Mouse (Mus musculus): ENCODE measurements around the gene Ppox. TPM values are rescaled to one million over a fixed set of nuclear protein-coding genes. Genes with fewer than 3 reads are reported as not detected.

Gene Ppox
- polyA plus RNA-seq, 1 experiment from 2014 or later: 42.7 TPM

DNA sequence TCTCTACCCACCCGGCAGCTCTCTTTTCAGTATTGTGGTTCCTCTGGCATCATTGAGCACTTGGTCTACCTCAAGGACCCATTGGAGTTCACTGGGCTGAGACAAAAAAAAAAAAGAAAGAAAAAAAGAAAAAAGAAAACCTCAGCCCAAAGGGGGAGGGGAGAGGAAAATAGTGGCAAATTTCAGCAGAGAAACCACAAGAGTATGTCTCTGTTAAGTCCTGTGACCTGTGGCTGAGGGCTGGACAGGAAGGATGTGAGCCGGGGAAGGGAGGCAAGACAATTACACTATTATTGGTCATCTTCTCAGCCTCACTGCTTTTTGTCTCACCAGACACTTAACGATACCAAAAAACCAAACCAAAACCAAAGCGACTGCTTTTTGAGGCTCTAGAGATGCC, 49.1 kb downstream of the Ppox start:
- H3K27ac ChIP-seq (ENCODE audit: low read depth, low read length): no peak overlapping the region
- ATAC-seq: no peak
- H3K9me3 ChIP-seq (ENCODE audit: control insufficient read depth, low read length): no peaks in the 10 kb centered on the region
- H3K9ac ChIP-seq (ENCODE audit: low read depth, low read length): no peak overlapping the region
- 75% methylated on average over 4 of the region's 4 CpGs for WGBS
- no peaks in the 10 kb centered on the region for H3K4me1 ChIP-seq (ENCODE audit: control insufficient read depth, insufficient read depth, low read depth, low read length)
- no peaks in the 10 kb centered on the region for H3K27me3 ChIP-seq (replicated peaks; ENCODE audit: control insufficient read depth, insufficient read depth, low read length)
- H3K36me3 ChIP-seq (ENCODE audit: control insufficient read depth, insufficient read depth, low read length): peaks cover 24% of the 10 kb centered on the region
- H3K4me2 ChIP-seq (ENCODE audit: low read length): no peak overlapping the region
- no peak overlapping the region for H3K4me3 ChIP-seq (ENCODE audit: low read length)

DNA sequence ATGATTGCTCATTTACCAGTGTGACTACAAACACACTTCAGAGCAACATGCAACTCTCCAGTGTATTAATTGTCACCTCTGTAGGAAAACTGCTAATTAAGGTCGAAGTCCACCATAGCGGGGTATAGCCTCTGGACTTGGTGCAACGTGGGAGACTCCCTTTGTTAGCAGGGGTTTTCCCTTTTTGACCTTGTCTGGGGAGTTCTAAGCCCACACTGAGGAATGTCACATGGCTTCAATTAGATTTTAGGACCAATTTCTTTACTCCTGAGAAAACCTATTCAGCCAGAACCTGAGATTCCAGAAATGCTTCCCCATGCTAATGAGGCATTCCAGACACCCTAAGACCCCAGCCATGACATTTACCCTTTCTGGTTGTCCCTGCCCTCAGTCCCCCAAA, 50.8 kb downstream of the Ppox start:
- H3K27ac ChIP-seq (ENCODE audit: low read depth, low read length): no peak overlapping the region
- no peak for ATAC-seq
- H3K27me3 ChIP-seq (replicated peaks; ENCODE audit: control insufficient read depth, insufficient read depth, low read length): no peaks in the 10 kb centered on the region
- no peaks in the 10 kb centered on the region for H3K9me3 ChIP-seq (ENCODE audit: control insufficient read depth, low read length)
- no peak overlapping the region for H3K4me2 ChIP-seq (ENCODE audit: low read length)
- no peak overlapping the region for H3K4me3 ChIP-seq (ENCODE audit: low read length)
- H3K9ac ChIP-seq (ENCODE audit: low read depth, low read length): no peak overlapping the region
- peaks cover 12% of the 10 kb centered on the region for H3K36me3 ChIP-seq (ENCODE audit: control insufficient read depth, insufficient read depth, low read length)
- H3K4me1 ChIP-seq (ENCODE audit: control insufficient read depth, insufficient read depth, low read depth, low read length): no peaks in the 10 kb centered on the region
- 62% methylated on average over 3 of the region's 3 CpGs for WGBS

DNA sequence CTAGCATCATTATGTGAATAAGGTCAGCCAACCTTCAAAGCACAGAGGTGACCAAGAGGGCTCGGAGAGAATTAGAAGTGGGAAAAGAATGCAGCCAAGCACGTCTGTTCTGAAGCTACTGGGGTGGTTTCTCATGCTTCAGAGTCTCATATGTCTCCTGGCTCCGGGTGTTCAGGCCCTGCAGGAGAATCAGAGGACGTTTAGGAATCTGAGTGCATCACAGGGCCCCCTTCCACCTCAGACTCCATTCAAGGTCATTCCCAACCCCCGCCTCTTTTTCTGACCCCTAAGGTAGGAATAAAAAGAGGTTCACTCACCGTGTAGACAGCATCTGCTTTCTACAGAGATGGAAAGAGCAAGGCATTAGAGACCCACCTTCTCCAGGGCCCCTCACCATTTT, 51.2 kb downstream of the Ppox start:
- WGBS: 52% methylated on average over 6 of the region's 6 CpGs
- H3K9ac ChIP-seq (ENCODE audit: low read depth, low read length): no peak overlapping the region
- ATAC-seq: no peak

DNA sequence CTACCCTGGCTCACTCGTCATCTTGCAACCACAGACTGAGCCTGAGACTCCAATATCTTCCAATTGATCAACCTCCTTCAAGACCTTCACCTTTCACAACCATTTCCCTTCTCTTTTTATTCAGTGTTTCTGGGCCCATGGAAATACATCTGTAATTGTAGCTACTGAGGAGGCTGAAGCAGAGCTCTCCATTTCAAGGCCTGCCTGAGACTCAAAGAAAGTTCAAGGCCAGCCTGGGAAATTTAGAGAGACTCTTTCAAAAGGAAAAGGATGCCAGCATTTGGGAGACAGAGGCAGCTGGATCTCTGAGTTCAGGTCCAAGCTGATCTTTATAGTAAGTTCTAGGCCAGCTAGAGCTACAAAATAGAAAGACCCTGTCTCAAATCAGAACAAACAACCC, 53.1 kb downstream of the Ppox start:
- H3K4me1 ChIP-seq (ENCODE audit: control insufficient read depth, insufficient read depth, low read depth, low read length): no peaks in the 10 kb centered on the region
- no peaks in the 10 kb centered on the region for H3K27me3 ChIP-seq (replicated peaks; ENCODE audit: control insufficient read depth, insufficient read depth, low read length)
- H3K9me3 ChIP-seq (ENCODE audit: control insufficient read depth, low read length): no peaks in the 10 kb centered on the region
- no peak overlapping the region for H3K4me2 ChIP-seq (ENCODE audit: low read length)
- H3K4me3 ChIP-seq (ENCODE audit: low read length): no peak overlapping the region
- H3K9ac ChIP-seq (ENCODE audit: low read depth, low read length): no peak overlapping the region
- no peaks in the 10 kb centered on the region for H3K36me3 ChIP-seq (ENCODE audit: control insufficient read depth, insufficient read depth, low read length)
- no peak overlapping the region for H3K27ac ChIP-seq (ENCODE audit: low read depth, low read length)
- no peak for ATAC-seq
- WGBS: 89% methylated on average over 1 of the region's 1 CpGs

More for the DNA sequence above, 51.2 kb downstream of the Ppox start:
- H3K27ac ChIP-seq (ENCODE audit: low read depth, low read length): no peak overlapping the region
- H3K9me3 ChIP-seq (ENCODE audit: control insufficient read depth, low read length): no peaks in the 10 kb centered on the region
- no peak overlapping the region for H3K4me2 ChIP-seq (ENCODE audit: low read length)
- peaks cover 8% of the 10 kb centered on the region for H3K36me3 ChIP-seq (ENCODE audit: control insufficient read depth, insufficient read depth, low read length)
- no peaks in the 10 kb centered on the region for H3K27me3 ChIP-seq (replicated peaks; ENCODE audit: control insufficient read depth, insufficient read depth, low read length)
- H3K4me3 ChIP-seq (ENCODE audit: low read length): no peak overlapping the region
- H3K4me1 ChIP-seq (ENCODE audit: control insufficient read depth, insufficient read depth, low read depth, low read length): no peaks in the 10 kb centered on the region

DNA sequence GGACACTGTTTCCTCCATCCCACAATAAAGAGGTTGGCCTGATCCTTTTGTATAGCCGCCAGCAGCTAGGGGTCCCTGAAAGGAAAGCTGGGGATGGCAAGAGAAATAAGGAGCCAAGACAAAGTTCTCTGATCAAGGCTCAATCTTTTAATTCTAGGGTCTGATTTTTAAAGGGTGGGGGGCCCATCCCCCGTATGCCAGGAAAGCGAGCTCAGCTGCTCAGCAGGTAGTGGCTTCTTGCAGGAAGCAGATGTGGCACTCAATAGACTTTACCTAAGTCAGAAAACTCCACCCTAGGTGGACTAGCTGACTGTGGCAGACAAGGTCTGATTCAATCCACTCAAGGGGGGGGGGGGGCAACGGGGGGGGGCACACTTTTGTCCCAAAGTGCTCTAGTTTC, 54.2 kb downstream of the Ppox start:
- Histone ChIP-seq H3K27me3 (replicated peaks; ENCODE audit: control insufficient read depth, insufficient read depth, low read length) (no peaks in the 10 kb centered on the region), H3K4me3 (ENCODE audit: low read length) (no peak overlapping the region), H3K9ac (ENCODE audit: low read depth, low read length) (no peak overlapping the region), H3K9me3 (ENCODE audit: control insufficient read depth, low read length) (no peaks in the 10 kb centered on the region), H3K36me3 (ENCODE audit: control insufficient read depth, insufficient read depth, low read length) (no peaks in the 10 kb centered on the region), H3K4me1 (ENCODE audit: control insufficient read depth, insufficient read depth, low read depth, low read length) (peaks cover under 1% of the 10 kb centered on the region; the same call in 1 of the 2 replicates), H3K4me2 (ENCODE audit: low read length) (no peak overlapping the region), H3K27ac (ENCODE audit: low read depth, low read length) (no peak overlapping the region)
- WGBS: 44% methylated on average over 4 of the region's 4 CpGs
- no peak for ATAC-seq

Other genes with a start within 250 kb of the Ppox start
- 9.8 and 11.5 TPM in 2 replicates for gene Fcgr3, start 216.3 kb downstream of the Ppox start, polyA plus RNA-seq (2015; fragmentation: Nextera tagmentation; extraction: Ambion mirVana)
- 11.6 and 11.8 TPM in 2 replicates for gene Cfap126, start 167.3 kb downstream of the Ppox start, polyA plus RNA-seq (2015; fragmentation: Nextera tagmentation; extraction: Ambion mirVana)
- 316 and 354 TPM in 2 replicates for gene Sdhc, start 130.6 kb downstream of the Ppox start, polyA plus RNA-seq (2015; fragmentation: Nextera tagmentation; extraction: Ambion mirVana)
- gene Mpz, start 130.5 kb downstream of the Ppox start, polyA plus RNA-seq (2015; fragmentation: Nextera tagmentation; extraction: Ambion mirVana): 4.7 and 5.3 TPM in 2 replicates
- 44.7 and 48.7 TPM in 2 replicates for gene Pcp4l1, start 84.9 kb downstream of the Ppox start, polyA plus RNA-seq (2015; fragmentation: Nextera tagmentation; extraction: Ambion mirVana)
- 0.26 and 0.73 TPM in 2 replicates for gene Nr1i3, start 67.2 kb downstream of the Ppox start, polyA plus RNA-seq (2015; fragmentation: Nextera tagmentation; extraction: Ambion mirVana)
- gene Tomm40l, start 58.7 kb downstream of the Ppox start, polyA plus RNA-seq (2015; fragmentation: Nextera tagmentation; extraction: Ambion mirVana): 60.9 and 69.6 TPM in 2 replicates
- 5.2 and 6.5 TPM in 2 replicates for gene Apoa2, start 56.1 kb downstream of the Ppox start, polyA plus RNA-seq (2015; fragmentation: Nextera tagmentation; extraction: Ambion mirVana)
- gene Fcer1g, start 46.8 kb downstream of the Ppox start, polyA plus RNA-seq (2015; fragmentation: Nextera tagmentation; extraction: Ambion mirVana): 25.5 and 25.7 TPM in 2 replicates
- 6.0 and 6.6 TPM in 2 replicates for gene Adamts4, start 30.8 kb downstream of the Ppox start, polyA plus RNA-seq (2015; fragmentation: Nextera tagmentation; extraction: Ambion mirVana)
- gene Ndufs2, start 29.8 kb downstream of the Ppox start, polyA plus RNA-seq (2015; fragmentation: Nextera tagmentation; extraction: Ambion mirVana): 262 and 280 TPM in 2 replicates
- gene B4galt3, start 10.9 kb downstream of the Ppox start, polyA plus RNA-seq (2015; fragmentation: Nextera tagmentation; extraction: Ambion mirVana): 101 and 106 TPM in 2 replicates
- 92.3 and 101 TPM in 2 replicates for gene Usp21, start 6.8 kb upstream of the Ppox start, polyA plus RNA-seq (2015; fragmentation: Nextera tagmentation; extraction: Ambion mirVana)
- gene Ufc1, start 13.8 kb upstream of the Ppox start, polyA plus RNA-seq (2015; fragmentation: Nextera tagmentation; extraction: Ambion mirVana): 115 and 126 TPM in 2 replicates
- gene Dedd, start 48.0 kb upstream of the Ppox start, polyA plus RNA-seq (2015; fragmentation: Nextera tagmentation; extraction: Ambion mirVana): 46.5 and 49.5 TPM in 2 replicates
- gene Nit1, start 64.5 kb upstream of the Ppox start, polyA plus RNA-seq (2015; fragmentation: Nextera tagmentation; extraction: Ambion mirVana): 51.2 and 54.7 TPM in 2 replicates
- 123 and 143 TPM in 2 replicates for gene Pfdn2, start 64.5 kb upstream of the Ppox start, polyA plus RNA-seq (2015; fragmentation: Nextera tagmentation; extraction: Ambion mirVana)
- gene Klhdc9, start 79.6 kb upstream of the Ppox start, polyA plus RNA-seq (2015; fragmentation: Nextera tagmentation; extraction: Ambion mirVana): 3.3 and 4.3 TPM in 2 replicates
- 4.1 and 4.7 TPM in 2 replicates for gene Nectin4, start 88.9 kb upstream of the Ppox start, polyA plus RNA-seq (2015; fragmentation: Nextera tagmentation; extraction: Ambion mirVana)
- 0.73 and 0.79 TPM in 2 replicates for gene Arhgap30, start 107.8 kb upstream of the Ppox start, polyA plus RNA-seq (2015; fragmentation: Nextera tagmentation; extraction: Ambion mirVana)
- gene Usf1, start 130.1 kb upstream of the Ppox start, polyA plus RNA-seq (2015; fragmentation: Nextera tagmentation; extraction: Ambion mirVana): 150 and 170 TPM in 2 replicates
- 6.3 and 7.0 TPM in 2 replicates for gene Tstd1, start 137.7 kb upstream of the Ppox start, polyA plus RNA-seq (2015; fragmentation: Nextera tagmentation; extraction: Ambion mirVana)
- 14.1 and 15.6 TPM in 2 replicates for gene F11r, start 156.3 kb upstream of the Ppox start, polyA plus RNA-seq (2015; fragmentation: Nextera tagmentation; extraction: Ambion mirVana)
- gene Alyref2, start 222.3 kb upstream of the Ppox start, polyA plus RNA-seq (2015; fragmentation: Nextera tagmentation; extraction: Ambion mirVana): 25.7 and 28.3 TPM in 2 replicates

Data from hindbrain, embryonic 16.5 days (tissue).